Mouse (Mus musculus): ENCODE measurements at regions not wholly inside any gene's neighbourhood (a gene's known extent, or its start where the extent isn't known, plus 50 kb on each side); places are given as distances from the start of the nearest gene placed in this dataset.

DNA sequence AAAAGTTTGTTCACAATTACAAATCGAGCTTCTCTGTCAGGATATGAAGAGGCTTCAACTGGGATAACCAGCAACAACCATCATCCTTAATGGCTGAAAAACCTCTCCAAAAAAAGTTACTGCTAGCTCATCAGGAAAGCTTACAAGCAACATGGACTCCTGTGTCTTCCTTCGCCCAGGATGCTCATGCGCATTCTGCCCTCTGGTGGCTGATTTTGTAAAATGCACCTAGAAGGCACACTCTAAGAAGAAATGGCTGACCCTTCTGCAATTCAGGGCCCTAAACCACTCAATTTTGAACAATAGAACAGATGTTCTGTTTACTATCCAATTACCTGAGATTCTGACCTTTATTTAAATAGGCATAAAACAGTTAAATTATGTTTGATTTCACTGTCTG, 115.0 kb upstream of the Fam204a start:
- no peaks in the 10 kb centered on the region for H3K4me1 ChIP-seq (ENCODE audit: control insufficient read depth, insufficient read depth, low read length)
- no peak overlapping the region for H3K27ac ChIP-seq (ENCODE audit: insufficient read depth, low read length)
- TF ChIP-seq CTCF (IDR thresholded peaks at IDR 0.05; ENCODE audit: extremely low read depth, insufficient read depth, low read length) = peak; percentile 80
- no peak for TF ChIP-seq POLR2A (IDR thresholded peaks at IDR 0.05; ENCODE audit: extremely low read depth, insufficient read depth, low read length)
- H3K4me3 ChIP-seq (ENCODE audit: insufficient read depth, low read length) = no peak overlapping the region

- TF ChIP-seq POLR2A (IDR thresholded peaks at IDR 0.05; ENCODE audit: extremely low read depth, insufficient read depth, low read length) (no peak), CTCF (IDR thresholded peaks at IDR 0.05; ENCODE audit: extremely low read depth, insufficient read depth, low read length) (no peak)
- no peak overlapping the region for H3K27ac ChIP-seq (ENCODE audit: insufficient read depth, low read length)
- no peaks in the 10 kb centered on the region for H3K4me1 ChIP-seq (ENCODE audit: control insufficient read depth, insufficient read depth, low read length)
- H3K4me3 ChIP-seq (ENCODE audit: insufficient read depth, low read length) = no peak overlapping the region
These were observed 113.7 kb upstream of the Fam204a start for GRCm38 (mm10) chr19:60340234-60340633.

DNA sequence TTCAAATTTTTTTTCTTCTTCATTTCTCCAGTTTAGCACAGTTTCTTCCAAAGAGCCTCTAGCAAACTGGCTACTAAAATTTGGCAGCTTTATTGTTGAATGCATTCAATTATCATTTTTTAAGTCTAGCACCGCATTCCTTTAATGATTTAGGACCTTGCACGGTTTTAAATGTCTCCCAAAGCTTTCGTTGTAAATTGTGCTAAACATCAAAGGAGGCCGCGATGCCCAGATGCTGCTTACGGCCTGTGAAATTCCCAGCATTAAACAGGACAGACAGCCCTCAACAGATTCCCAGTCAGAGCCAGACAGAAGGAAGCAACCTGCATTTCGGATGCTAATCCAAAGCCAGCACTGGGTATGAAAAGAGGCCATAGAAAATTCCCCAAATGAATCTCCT, 108.0 kb upstream of the Fam204a start:
- Histone ChIP-seq H3K4me3 (ENCODE audit: insufficient read depth, low read length) (no peak overlapping the region), H3K4me1 (ENCODE audit: control insufficient read depth, insufficient read depth, low read length) (no peaks in the 10 kb centered on the region), H3K27ac (ENCODE audit: insufficient read depth, low read length) (no peak overlapping the region)
- TF ChIP-seq POLR2A (IDR thresholded peaks at IDR 0.05; ENCODE audit: extremely low read depth, insufficient read depth, low read length) = no peak
- no peak for TF ChIP-seq CTCF (IDR thresholded peaks at IDR 0.05; ENCODE audit: extremely low read depth, insufficient read depth, low read length)

- no peak for TF ChIP-seq CTCF (IDR thresholded peaks at IDR 0.05; ENCODE audit: extremely low read depth, insufficient read depth, low read length)
- Histone ChIP-seq H3K4me1 (ENCODE audit: control insufficient read depth, insufficient read depth, low read length) (no peaks in the 10 kb centered on the region), H3K4me3 (ENCODE audit: insufficient read depth, low read length) (no peak overlapping the region), H3K27ac (ENCODE audit: insufficient read depth, low read length) (no peak overlapping the region)
These were observed 101.8 kb upstream of the Fam204a start for GRCm38 (mm10) chr19:60328295-60328694.

- no peak overlapping the region for H3K27ac ChIP-seq (ENCODE audit: insufficient read depth, low read length)
- no peaks in the 10 kb centered on the region for H3K4me1 ChIP-seq (ENCODE audit: control insufficient read depth, insufficient read depth, low read length)
- H3K4me3 ChIP-seq (ENCODE audit: insufficient read depth, low read length) = no peak overlapping the region
- TF ChIP-seq POLR2A (IDR thresholded peaks at IDR 0.05; ENCODE audit: extremely low read depth, insufficient read depth, low read length) (no peak), CTCF (IDR thresholded peaks at IDR 0.05; ENCODE audit: extremely low read depth, insufficient read depth, low read length) (no peak)
These were observed 99.1 kb upstream of the Fam204a start for GRCm38 (mm10) chr19:60325612-60326011.

DNA sequence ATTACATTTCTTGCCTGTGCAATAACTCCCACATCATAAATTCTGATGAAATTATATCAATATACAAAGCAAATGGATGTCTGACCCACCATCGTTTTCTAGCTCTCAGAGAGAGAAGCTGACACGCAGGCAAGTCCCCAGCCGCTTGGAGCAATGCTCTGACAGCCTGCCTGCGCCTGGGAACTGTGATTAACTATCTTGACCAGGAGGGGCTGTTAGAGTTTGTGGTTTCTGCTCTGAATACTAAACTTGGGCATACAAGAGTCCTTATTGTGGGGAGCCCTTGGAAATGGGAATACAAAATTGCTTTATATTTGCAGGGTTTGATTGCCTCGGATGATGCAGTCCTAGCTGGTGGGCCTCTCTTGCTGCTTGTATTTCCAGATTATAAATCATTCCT, 98.6 kb upstream of the Fam204a start:
- Histone ChIP-seq H3K4me1 (ENCODE audit: control insufficient read depth, insufficient read depth, low read length) (no peaks in the 10 kb centered on the region), H3K4me3 (ENCODE audit: insufficient read depth, low read length) (no peak overlapping the region), H3K27ac (ENCODE audit: insufficient read depth, low read length) (no peak overlapping the region)
- TF ChIP-seq CTCF (IDR thresholded peaks at IDR 0.05; ENCODE audit: extremely low read depth, insufficient read depth, low read length) (no peak), POLR2A (IDR thresholded peaks at IDR 0.05; ENCODE audit: extremely low read depth, insufficient read depth, low read length) (no peak)

DNA sequence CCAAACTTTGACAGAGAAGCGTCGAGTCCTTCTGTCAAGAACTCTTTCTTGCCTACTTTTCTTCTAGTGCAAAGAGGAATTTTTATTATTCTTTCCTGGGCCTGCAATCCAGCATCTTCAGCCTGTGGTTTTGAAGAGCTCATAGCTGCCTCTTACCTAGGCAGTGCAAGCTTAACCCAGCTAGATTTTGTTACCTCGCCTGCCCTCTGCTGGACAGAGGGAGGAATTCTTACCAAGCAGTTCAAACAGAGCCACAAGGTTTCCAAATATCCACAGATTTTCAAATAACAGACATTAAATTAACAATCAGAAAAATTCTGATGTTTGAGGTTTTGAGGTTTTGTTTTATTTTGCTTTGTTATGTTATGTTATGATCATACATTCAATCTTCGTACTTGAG, 84.1 kb upstream of the Fam204a start:
- no peaks in the 10 kb centered on the region for H3K4me1 ChIP-seq (ENCODE audit: control insufficient read depth, insufficient read depth, low read length)
- no peak overlapping the region for H3K27ac ChIP-seq (ENCODE audit: insufficient read depth, low read length)
- TF ChIP-seq CTCF (IDR thresholded peaks at IDR 0.05; ENCODE audit: extremely low read depth, insufficient read depth, low read length) (peak; percentile 82), POLR2A (IDR thresholded peaks at IDR 0.05; ENCODE audit: extremely low read depth, insufficient read depth, low read length) (no peak)
- H3K4me3 ChIP-seq (ENCODE audit: insufficient read depth, low read length) = no peak overlapping the region

DNA sequence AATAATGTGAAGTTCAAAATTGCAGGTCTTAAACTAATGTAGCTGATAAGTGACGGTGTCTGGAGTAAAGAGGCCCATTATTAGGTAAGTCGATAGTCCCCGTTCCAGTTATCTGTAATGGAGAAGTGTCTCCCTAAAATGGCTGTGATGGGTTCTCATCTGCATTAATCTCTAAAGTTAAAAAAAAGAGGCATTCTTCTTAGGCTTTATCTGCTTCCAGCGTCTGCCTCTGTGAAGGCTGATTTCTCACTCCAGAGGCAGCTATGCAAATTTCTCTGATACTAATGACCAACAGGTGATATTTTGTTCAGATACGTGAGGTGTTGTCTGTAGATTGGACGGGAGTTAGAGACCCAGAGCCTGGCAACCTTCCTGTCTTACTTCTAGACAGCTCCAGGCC, 75.9 kb upstream of the Fam204a start:
- H3K27ac ChIP-seq (ENCODE audit: insufficient read depth, low read length) = no peak overlapping the region
- TF ChIP-seq POLR2A (IDR thresholded peaks at IDR 0.05; ENCODE audit: extremely low read depth, insufficient read depth, low read length) (no peak), CTCF (IDR thresholded peaks at IDR 0.05; ENCODE audit: extremely low read depth, insufficient read depth, low read length) (no peak)
- no peak overlapping the region for H3K4me3 ChIP-seq (ENCODE audit: insufficient read depth, low read length)
- H3K4me1 ChIP-seq (ENCODE audit: control insufficient read depth, insufficient read depth, low read length) = no peaks in the 10 kb centered on the region

GRCm38 (mm10) chr19:60300891-60301290, 74.4 kb upstream of the Fam204a start:
- TF ChIP-seq POLR2A (IDR thresholded peaks at IDR 0.05; ENCODE audit: extremely low read depth, insufficient read depth, low read length) (no peak), CTCF (IDR thresholded peaks at IDR 0.05; ENCODE audit: extremely low read depth, insufficient read depth, low read length) (no peak)
- H3K27ac ChIP-seq (ENCODE audit: insufficient read depth, low read length) = no peak overlapping the region
- no peak overlapping the region for H3K4me3 ChIP-seq (ENCODE audit: insufficient read depth, low read length)
- no peaks in the 10 kb centered on the region for H3K4me1 ChIP-seq (ENCODE audit: control insufficient read depth, insufficient read depth, low read length)

- Histone ChIP-seq H3K27ac (ENCODE audit: insufficient read depth, low read length) (no peak overlapping the region), H3K4me3 (ENCODE audit: insufficient read depth, low read length) (no peak overlapping the region), H3K4me1 (ENCODE audit: control insufficient read depth, insufficient read depth, low read length) (no peaks in the 10 kb centered on the region)
- TF ChIP-seq POLR2A (IDR thresholded peaks at IDR 0.05; ENCODE audit: extremely low read depth, insufficient read depth, low read length) (no peak), CTCF (IDR thresholded peaks at IDR 0.05; ENCODE audit: extremely low read depth, insufficient read depth, low read length) (no peak)
These were observed 63.7 kb upstream of the Fam204a start for GRCm38 (mm10) chr19:60290244-60290643.

All from cortical plate, adult 2 months (tissue).